Mouse (Mus musculus) midbrain, embryonic 16.5 days (tissue): ENCODE measurements around the gene Actbl2. TPM values are rescaled to one million over a fixed set of nuclear protein-coding genes. Genes with fewer than 3 reads are reported as not detected.

Source experiments
- ATAC-seq: fragments of 200-750 bp; cut with Nextera tagmentation; 2 replicates; pipeline ENCODE4 v1.8.0; 2017; ENCODE audit warnings: moderate TSS enrichment
- H3K27ac ChIP-seq: fragments of 300-500 bp; sonication (generic); 2 replicates; pipeline ENCODE4 v1.5.1; 2014; ENCODE audit warnings: mild to moderate bottlenecking, low read length, mixed read lengths
- H3K27me3 ChIP-seq: fragments of 300-500 bp; sonication (generic); 2 replicates; pipeline ENCODE4 v1.6.1; 2014; ENCODE audit warnings: low read depth, low read length, mixed read lengths; ENCODE audit not compliant: control insufficient read depth, insufficient read depth
- H3K36me3 ChIP-seq: fragments of 300-500 bp; sonication (generic); 2 replicates; pipeline ENCODE4 v1.6.1; 2014; ENCODE audit warnings: mild to moderate bottlenecking, low read length, moderate library complexity, mixed read lengths; ENCODE audit not compliant: control insufficient read depth, insufficient read depth
- H3K4me1 ChIP-seq: fragments of 300-500 bp; sonication (generic); 2 replicates; pipeline ENCODE4 v1.6.1; 2014; ENCODE audit warnings: mild to moderate bottlenecking, low read length, mixed read lengths; ENCODE audit not compliant: control insufficient read depth, insufficient read depth
- H3K4me2 ChIP-seq: fragments of 300-500 bp; sonication (generic); 2 replicates; pipeline ENCODE4 v1.6.1; 2014; ENCODE audit warnings: mild to moderate bottlenecking, low read length, mixed read lengths
- H3K4me3 ChIP-seq: fragments of 300-500 bp; sonication (generic); 2 replicates; pipeline ENCODE4 v1.5.1; 2014; ENCODE audit warnings: low read depth, mild to moderate bottlenecking, low read length, moderate library complexity, mixed read lengths
- H3K9ac ChIP-seq: fragments of 300-500 bp; sonication (generic); 2 replicates; pipeline ENCODE4 v1.6.1; 2014; ENCODE audit warnings: low read depth, low read length, mixed read lengths
- H3K9me3 ChIP-seq: fragments of 300-500 bp; sonication (generic); replicated peaks from 2 replicates; pipeline ENCODE4 v1.6.1; 2014; ENCODE audit warnings: mild to moderate bottlenecking, low read length, mixed read lengths; ENCODE audit not compliant: control insufficient read depth, poor library complexity, severe bottlenecking
- WGBS: fragments of 180-500 bp; shearing (Covaris S2); extraction: QIAGEN DNeasy Blood & Tissue Kit; methylation state at CpG from one replicate; pipeline ENCODE4 v1.1.7; 2014; 5-methylcytosine and 5-hydroxymethylcytosine counted together
- polyA plus RNA-seq: library from polyadenylated mRNA; unstranded; fragments of >200 nt; fragmentation: Nextera tagmentation; extraction: Ambion mirVana; gene quantifications from 2 replicates; pipeline ENCODE4 v1.2.1, GENCODE M21; 2015

The Actbl2 gene
- polyA plus RNA-seq, 1 experiment from 2014 or later = not detected

DNA sequence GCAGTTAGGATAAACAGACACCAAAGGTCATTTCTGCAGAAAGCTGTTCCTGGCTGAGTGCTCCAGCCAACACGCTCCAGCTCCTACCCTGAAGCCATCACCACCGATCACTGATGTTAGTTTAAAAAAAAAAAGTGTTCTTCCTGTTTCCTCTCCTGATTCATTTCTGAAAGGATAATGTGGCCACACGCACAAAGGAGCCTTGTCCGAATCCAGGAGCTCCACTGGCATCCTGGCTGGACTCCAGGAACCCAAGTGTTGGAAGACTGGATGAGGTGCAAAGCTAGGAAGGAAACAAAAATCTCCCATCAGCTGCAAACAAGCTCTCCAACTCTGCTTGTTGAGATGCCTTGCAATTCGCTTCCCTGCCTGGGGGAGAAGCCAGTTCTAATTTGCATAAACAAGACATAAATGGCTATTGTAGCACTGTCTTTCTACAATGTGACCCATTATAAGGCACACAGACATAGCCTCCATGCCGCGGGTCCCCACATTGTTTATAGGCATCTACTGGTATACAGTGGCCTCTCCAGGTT lies 37.2 kb downstream of the Actbl2 start:
- H3K9ac ChIP-seq = no peak overlapping the region
- H3K27me3 ChIP-seq = no peaks in the 10 kb centered on the region
- H3K4me3 ChIP-seq = no peak overlapping the region
- no peaks in the 10 kb centered on the region for H3K4me1 ChIP-seq
- ATAC-seq = peak; percentile 60; the same call in 1 of the 2 replicates
- peaks cover 4% of the 10 kb centered on the region; the same call in 1 of the 2 replicates for H3K9me3 ChIP-seq
- no peaks in the 10 kb centered on the region for H3K36me3 ChIP-seq
- 44% methylated on average over 7 of the region's 7 CpGs for WGBS
- H3K4me2 ChIP-seq = no peak overlapping the region
- peak overlapping the region; percentile 53; the same call in 1 of the 2 replicates for H3K27ac ChIP-seq

DNA sequence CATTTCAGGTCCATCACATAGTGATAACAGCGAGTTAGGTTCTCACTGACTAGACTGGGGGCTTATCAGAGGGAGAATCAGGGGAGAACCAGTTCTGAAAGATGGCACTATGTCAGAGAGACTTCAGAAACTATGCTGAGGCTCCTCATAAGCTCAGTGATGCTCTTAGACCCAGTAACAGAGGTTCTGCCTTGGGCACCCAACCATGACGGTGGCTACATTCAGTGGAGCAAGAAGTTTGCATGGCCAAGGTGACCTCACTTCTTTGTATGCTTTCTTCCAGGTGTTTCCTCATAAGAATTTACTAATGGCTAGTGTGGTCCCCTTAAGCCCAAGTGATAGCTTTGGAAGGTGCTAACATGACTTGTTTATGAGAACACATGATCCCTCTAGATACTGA lies 38.7 kb downstream of the Actbl2 start:
- Histone ChIP-seq H3K4me3 (no peak overlapping the region), H3K9ac (no peak overlapping the region), H3K27ac (no peak overlapping the region), H3K27me3 (no peaks in the 10 kb centered on the region), H3K36me3 (no peaks in the 10 kb centered on the region), H3K9me3 (no peaks in the 10 kb centered on the region), H3K4me2 (no peak overlapping the region), H3K4me1 (no peaks in the 10 kb centered on the region)
- no peak for ATAC-seq
- WGBS = 93% methylated on average over 2 of the region's 2 CpGs

DNA sequence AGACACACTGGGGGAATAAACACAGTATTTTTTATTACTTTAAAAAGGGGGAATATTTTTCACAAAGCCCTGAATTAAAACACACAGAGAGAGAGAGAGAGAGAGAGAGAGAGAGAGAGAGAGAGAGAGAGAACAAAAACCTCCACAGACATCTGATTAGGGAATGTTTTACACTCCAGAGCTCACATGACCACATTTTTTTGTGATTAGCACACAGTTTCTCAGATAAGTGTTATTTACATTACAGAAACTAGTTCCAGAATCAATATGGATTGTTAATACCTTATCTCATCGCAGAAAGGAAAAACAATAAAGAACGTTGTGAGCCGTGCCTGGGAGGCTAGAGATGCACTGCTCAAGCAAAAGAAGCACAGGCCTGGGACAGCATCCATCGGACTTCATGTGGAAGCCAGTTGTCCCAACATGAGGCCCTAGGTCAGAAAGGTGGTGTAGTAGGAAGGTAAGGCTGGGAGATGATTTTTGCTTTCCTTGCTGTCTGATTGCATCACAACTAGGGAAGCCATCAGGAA lies 40.2 kb downstream of the Actbl2 start:
- Histone ChIP-seq H3K27me3 (no peaks in the 10 kb centered on the region), H3K36me3 (no peaks in the 10 kb centered on the region), H3K9me3 (no peaks in the 10 kb centered on the region), H3K4me1 (no peaks in the 10 kb centered on the region), H3K9ac (no peak overlapping the region), H3K4me3 (no peak overlapping the region), H3K4me2 (no peak overlapping the region), H3K27ac (no peak overlapping the region)
- no peak for ATAC-seq
- 84% methylated on average over 4 of the region's 4 CpGs for WGBS

DNA sequence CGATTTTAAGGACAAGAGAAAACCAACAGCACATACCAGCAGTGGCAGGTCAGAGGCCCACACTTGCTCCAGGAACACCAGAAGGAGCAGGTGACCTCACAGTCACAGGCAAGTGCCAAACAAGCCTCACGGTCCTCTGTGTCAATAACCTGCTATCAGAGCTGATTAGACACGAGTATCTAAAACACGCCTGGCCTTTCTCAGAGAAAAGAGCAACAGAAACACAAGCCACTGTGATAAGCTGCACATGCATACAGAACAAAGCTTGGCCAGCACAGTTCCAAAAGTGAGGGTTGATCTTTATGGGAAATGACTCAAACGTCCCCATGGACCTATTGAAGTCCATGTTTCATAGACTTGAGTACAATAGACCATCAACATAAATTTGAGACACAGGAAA lies 41.2 kb downstream of the Actbl2 start:
- 78% methylated on average over 5 of the region's 5 CpGs for WGBS
- H3K36me3 ChIP-seq = no peaks in the 10 kb centered on the region
- no peak for ATAC-seq

DNA sequence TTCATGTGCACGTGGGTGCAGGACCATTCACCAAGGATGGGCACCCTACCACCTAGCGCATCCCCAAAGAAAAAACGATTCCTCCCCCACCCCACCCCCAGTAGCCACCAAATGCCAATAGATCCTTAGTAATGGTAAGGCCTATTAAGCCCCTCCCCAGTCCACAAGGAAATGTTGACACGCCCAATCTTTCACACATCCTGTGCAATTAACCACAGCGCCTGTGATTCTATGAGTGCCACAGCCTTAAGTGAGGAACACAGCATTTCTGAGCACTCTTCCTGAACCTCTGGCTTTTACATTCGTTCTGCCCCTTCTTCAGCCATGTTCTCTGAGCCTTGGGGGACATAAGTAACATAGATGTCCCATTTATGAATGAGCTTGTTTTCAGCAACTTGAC lies 42.8 kb downstream of the Actbl2 start:
- no peak overlapping the region for H3K4me3 ChIP-seq
- H3K9me3 ChIP-seq = no peaks in the 10 kb centered on the region
- no peak overlapping the region for H3K4me2 ChIP-seq
- H3K9ac ChIP-seq = no peak overlapping the region
- 91% methylated on average over 6 of the region's 6 CpGs for WGBS
- H3K27me3 ChIP-seq = no peaks in the 10 kb centered on the region
- no peak overlapping the region for H3K27ac ChIP-seq
- H3K36me3 ChIP-seq = no peaks in the 10 kb centered on the region
- H3K4me1 ChIP-seq = no peaks in the 10 kb centered on the region
- ATAC-seq = no peak

More for the DNA sequence above, 41.2 kb downstream of the Actbl2 start:
- Histone ChIP-seq H3K27me3 (no peaks in the 10 kb centered on the region), H3K27ac (no peak overlapping the region), H3K9me3 (no peaks in the 10 kb centered on the region), H3K4me2 (no peak overlapping the region), H3K9ac (no peak overlapping the region), H3K4me1 (no peaks in the 10 kb centered on the region), H3K4me3 (no peak overlapping the region)

DNA sequence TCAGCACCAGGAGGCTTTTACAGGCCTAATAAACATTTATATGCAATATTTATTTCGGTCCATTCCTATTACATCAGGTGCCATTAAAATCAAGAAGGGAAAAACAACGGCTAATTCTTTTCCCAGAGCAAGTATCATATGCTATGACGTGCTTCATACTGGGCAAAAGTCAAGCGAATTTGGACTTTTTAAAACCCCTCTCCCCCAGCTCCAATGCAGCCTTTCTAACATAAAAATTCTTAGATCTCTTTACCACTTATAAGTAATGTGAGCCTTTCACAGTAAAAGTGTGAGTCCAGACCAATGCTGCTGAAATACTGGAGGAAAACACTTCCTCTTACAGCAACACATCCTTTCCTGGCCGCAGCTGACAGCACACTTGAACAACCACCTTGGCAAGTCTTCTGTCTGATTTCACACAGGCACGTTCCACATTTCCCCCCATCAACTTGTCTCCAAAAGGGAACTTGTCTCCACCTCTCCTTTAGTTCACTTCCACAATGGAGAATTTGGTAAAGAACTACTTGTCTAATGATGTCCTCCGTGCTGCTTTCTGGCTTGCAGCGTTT lies 44.4 kb downstream of the Actbl2 start:
- 89% methylated on average over 8 of the region's 8 CpGs for WGBS
- Histone ChIP-seq H3K4me1 (no peaks in the 10 kb centered on the region), H3K9me3 (no peaks in the 10 kb centered on the region), H3K27me3 (no peaks in the 10 kb centered on the region), H3K4me3 (no peak overlapping the region), H3K36me3 (no peaks in the 10 kb centered on the region), H3K27ac (no peak overlapping the region), H3K9ac (no peak overlapping the region), H3K4me2 (no peak overlapping the region)
- ATAC-seq = no peak

DNA sequence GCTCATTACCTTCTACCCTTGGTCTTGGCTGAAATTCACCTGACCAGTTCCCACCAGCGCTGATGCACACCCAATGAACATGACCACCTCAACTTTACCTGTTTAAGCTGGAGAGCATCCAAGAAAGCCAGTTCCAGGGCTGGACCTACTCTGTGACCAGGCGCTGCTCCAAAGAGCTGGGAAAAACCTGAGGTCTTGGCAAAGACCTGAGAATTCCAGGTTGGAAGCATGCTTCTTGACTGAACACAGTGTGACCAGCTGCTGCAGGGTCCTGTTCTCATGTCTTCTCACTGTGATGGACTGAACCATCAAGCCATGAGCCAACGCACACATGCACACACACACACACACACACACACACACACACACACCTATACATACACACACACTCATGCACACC lies 46.0 kb downstream of the Actbl2 start:
- H3K4me3 ChIP-seq = no peak overlapping the region
- no peaks in the 10 kb centered on the region for H3K36me3 ChIP-seq
- WGBS = 99% methylated on average over 3 of the region's 3 CpGs
- no peaks in the 10 kb centered on the region for H3K4me1 ChIP-seq
- H3K9me3 ChIP-seq = no peaks in the 10 kb centered on the region
- ATAC-seq = no peak
- no peak overlapping the region for H3K27ac ChIP-seq
- no peak overlapping the region for H3K9ac ChIP-seq
- H3K4me2 ChIP-seq = no peak overlapping the region
- H3K27me3 ChIP-seq = no peaks in the 10 kb centered on the region

DNA sequence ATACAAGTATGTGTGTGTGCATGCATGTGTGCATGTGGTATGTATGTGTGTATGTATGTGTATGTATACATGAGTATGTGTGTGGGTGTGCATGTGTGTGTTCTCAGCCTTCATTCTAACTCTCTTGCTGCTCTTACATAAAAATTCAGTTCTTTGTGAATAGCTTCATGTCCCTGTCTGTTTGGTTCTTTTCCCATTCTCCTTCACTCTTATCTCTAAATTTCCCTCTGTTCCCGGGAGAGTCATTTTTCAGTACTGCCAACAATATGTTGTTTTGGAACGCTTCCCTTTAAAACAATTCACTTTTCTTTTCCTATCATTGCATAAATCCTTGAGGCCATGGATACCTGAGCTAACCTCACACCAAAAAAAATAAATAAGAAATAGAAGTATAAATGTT lies 46.6 kb downstream of the Actbl2 start:
- Histone ChIP-seq H3K27ac (no peak overlapping the region), H3K9me3 (no peaks in the 10 kb centered on the region), H3K4me1 (no peaks in the 10 kb centered on the region), H3K36me3 (no peaks in the 10 kb centered on the region), H3K4me2 (no peak overlapping the region), H3K4me3 (no peak overlapping the region), H3K27me3 (no peaks in the 10 kb centered on the region), H3K9ac (no peak overlapping the region)
- WGBS = 92% methylated on average over 2 of the region's 2 CpGs
- no peak for ATAC-seq

DNA sequence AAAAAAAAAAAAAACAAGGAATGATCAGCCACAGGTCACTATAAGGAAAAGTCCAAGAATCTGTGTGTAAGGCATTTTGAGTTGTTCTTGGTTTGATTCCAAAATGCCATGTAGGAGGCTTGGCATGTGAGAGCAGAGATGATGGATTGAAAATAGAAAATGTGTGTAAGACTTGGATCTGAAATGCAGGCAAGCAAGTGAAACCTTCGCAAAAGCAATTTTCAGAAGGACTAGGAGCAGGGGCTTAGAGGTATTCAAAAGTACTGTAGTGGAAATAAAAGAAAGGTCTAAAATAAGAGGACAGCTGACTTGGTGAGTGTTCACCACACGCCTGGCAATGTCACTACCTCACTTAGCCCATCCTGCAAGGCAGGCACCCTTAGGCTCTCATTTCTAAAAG lies 49.4 kb downstream of the Actbl2 start:
- H3K4me2 ChIP-seq = no peak overlapping the region
- no peak for ATAC-seq
- H3K27me3 ChIP-seq = no peaks in the 10 kb centered on the region
- no peaks in the 10 kb centered on the region for H3K4me1 ChIP-seq
- H3K36me3 ChIP-seq = no peaks in the 10 kb centered on the region
- no peak overlapping the region for H3K4me3 ChIP-seq
- no peak overlapping the region for H3K9ac ChIP-seq
- 79% methylated on average over 2 of the region's 2 CpGs for WGBS
- no peaks in the 10 kb centered on the region for H3K9me3 ChIP-seq
- no peak overlapping the region for H3K27ac ChIP-seq
